Mouse (Mus musculus): ENCODE results near the gene Gm43518. TPM values are rescaled to one million over a fixed set of nuclear protein-coding genes. Genes with fewer than 3 reads are reported as not detected.

The Gm43518 gene
- polyA plus RNA-seq, 1 experiment from 2014 or later = 0.56 TPM

DNA sequence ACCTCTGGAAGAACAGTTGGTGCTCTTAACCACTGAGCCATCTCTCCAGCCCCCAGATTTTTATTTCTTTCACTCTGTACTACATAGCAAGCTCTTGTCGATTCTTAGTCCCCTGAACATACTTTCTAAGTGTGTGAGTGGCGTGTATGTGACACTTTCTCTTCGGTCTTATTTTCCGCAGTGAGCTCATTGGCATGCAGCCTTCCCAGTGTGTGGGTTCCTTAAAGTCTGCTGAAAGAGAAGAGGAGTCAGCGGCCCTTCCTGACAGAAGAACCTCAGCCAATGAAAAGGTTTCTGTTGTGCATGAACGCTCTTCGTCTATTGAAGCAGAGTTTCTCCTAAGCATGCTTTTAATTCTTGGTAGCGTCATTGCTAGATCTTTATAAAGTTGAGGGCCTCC is 30.0 kb downstream of the Gm43518 start:
- Histone ChIP-seq H3K36me3 (ENCODE audit: control insufficient read depth, insufficient read depth, low read length) (no peaks in the 10 kb centered on the region), H3K27ac (replicated peaks) (no peak overlapping the region), H3K4me2 (replicated peaks; ENCODE audit: low read depth) (no peak overlapping the region), H3K27me3 (ENCODE audit: control insufficient read depth, insufficient read depth, low read length) (no peaks in the 10 kb centered on the region), H3K4me1 (replicated peaks; ENCODE audit: control insufficient read depth, insufficient read depth) (no peaks in the 10 kb centered on the region), H3K4me3 (ENCODE audit: low read depth, low read length) (no peak overlapping the region), H3K9me3 (ENCODE audit: control insufficient read depth, low read length) (no peaks in the 10 kb centered on the region), H3K9ac (ENCODE audit: low read length) (no peak overlapping the region)
- no peak for ATAC-seq (ENCODE audit: low FRiP score, low TSS enrichment)
- TF ChIP-seq CTCF (IDR thresholded peaks at IDR 0.05; ENCODE audit: low read depth) (no peak), EP300 (optimal IDR thresholded peaks at IDR 0.05) (no peak)
- 92% methylated on average over 8 of the region's 8 CpGs for WGBS
- no peak for DNase-seq (ENCODE audit: low spot score)

DNA sequence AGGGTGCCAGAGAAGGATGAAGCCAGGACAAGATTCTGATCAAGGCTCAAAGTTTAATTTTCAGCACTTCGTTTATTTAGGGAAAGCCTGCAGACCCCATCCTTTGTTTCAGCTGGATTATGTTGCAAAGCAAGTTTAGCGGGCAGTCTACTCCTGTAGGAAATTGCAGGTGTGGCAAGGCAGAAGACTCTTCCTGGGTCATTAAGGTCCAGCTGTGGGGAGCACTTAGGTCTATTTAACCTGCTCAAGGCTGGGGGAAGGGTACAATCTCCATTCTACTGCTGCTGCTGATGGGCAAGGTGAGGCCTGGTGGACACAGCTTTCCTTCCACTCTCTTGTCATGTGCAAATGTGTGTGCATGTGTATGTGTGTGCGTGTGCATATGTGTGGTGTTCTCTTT is 31.8 kb downstream of the Gm43518 start:
- no peak overlapping the region for H3K9ac ChIP-seq (ENCODE audit: low read length)
- no peak overlapping the region for H3K4me2 ChIP-seq (replicated peaks; ENCODE audit: low read depth)
- ATAC-seq (ENCODE audit: low FRiP score, low TSS enrichment) (no peak), DNase-seq (ENCODE audit: low spot score) (no peak)
- no peaks in the 10 kb centered on the region for H3K27me3 ChIP-seq (ENCODE audit: control insufficient read depth, insufficient read depth, low read length)
- TF ChIP-seq EP300 (optimal IDR thresholded peaks at IDR 0.05) (no peak), CTCF (IDR thresholded peaks at IDR 0.05; ENCODE audit: low read depth) (no peak)
- 60% methylated on average over 3 of the region's 3 CpGs for WGBS
- H3K36me3 ChIP-seq (ENCODE audit: control insufficient read depth, insufficient read depth, low read length) = no peaks in the 10 kb centered on the region
- H3K4me1 ChIP-seq (replicated peaks; ENCODE audit: control insufficient read depth, insufficient read depth) = no peaks in the 10 kb centered on the region
- H3K4me3 ChIP-seq (ENCODE audit: low read depth, low read length) = no peak overlapping the region
- H3K9me3 ChIP-seq (ENCODE audit: control insufficient read depth, low read length) = no peaks in the 10 kb centered on the region
- no peak overlapping the region for H3K27ac ChIP-seq (replicated peaks)

DNA sequence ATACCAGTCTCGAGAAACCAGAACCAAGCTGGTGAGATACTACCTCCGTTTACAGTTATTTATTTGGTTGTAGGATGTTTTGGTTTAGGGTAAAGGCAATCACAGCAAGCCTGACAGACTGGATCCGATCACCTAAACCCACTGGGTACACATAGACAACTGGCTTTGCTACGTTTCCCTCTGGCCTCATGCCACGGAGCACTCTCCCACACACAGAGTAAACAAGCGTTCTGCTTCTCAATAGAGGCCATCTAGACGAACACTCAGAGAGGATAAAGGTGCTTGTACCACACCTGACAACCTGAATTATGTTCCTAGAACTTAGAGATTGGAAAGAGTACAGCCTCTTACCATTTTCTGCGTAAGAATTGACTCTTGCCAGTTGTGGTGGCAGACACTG is 32.9 kb downstream of the Gm43518 start:
- Histone ChIP-seq H3K9me3 (ENCODE audit: control insufficient read depth, low read length) (no peaks in the 10 kb centered on the region), H3K4me2 (replicated peaks; ENCODE audit: low read depth) (no peak overlapping the region), H3K36me3 (ENCODE audit: control insufficient read depth, insufficient read depth, low read length) (no peaks in the 10 kb centered on the region), H3K4me1 (replicated peaks; ENCODE audit: control insufficient read depth, insufficient read depth) (no peaks in the 10 kb centered on the region), H3K27me3 (ENCODE audit: control insufficient read depth, insufficient read depth, low read length) (no peaks in the 10 kb centered on the region), H3K4me3 (ENCODE audit: low read depth, low read length) (no peak overlapping the region), H3K27ac (replicated peaks) (no peak overlapping the region), H3K9ac (ENCODE audit: low read length) (no peak overlapping the region)
- DNase-seq (ENCODE audit: low spot score) (peak; percentile 67), ATAC-seq (ENCODE audit: low FRiP score, low TSS enrichment) (peak; percentile 33; the same call in 1 of the 2 replicates)
- TF ChIP-seq EP300 (optimal IDR thresholded peaks at IDR 0.05) (no peak), CTCF (IDR thresholded peaks at IDR 0.05; ENCODE audit: low read depth) (no peak)
- 46% methylated on average over 8 of the region's 8 CpGs for WGBS

DNA sequence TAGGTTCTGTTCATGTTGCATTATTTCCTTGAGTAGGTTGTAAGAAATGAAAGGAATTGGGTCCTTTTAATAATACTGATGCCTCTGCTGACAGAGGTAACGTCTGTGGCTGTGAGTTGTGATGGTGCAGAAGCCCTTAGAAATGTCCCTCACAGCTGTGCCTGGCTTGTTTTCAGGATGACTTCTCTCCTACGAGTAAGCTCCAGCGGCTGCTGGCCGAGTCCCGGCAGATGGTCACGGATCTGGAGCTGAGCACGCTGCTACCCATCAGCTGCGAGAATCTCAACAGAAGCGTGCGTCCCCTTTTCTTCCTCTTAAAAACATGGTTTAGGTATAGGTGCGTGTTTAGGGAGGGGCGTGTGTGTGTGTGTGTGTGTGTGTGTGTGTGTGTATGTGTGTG is 33.8 kb downstream of the Gm43518 start:
- WGBS = 74% methylated on average over 12 of the region's 12 CpGs
- Histone ChIP-seq H3K4me2 (replicated peaks; ENCODE audit: low read depth) (no peak overlapping the region), H3K4me3 (ENCODE audit: low read depth, low read length) (no peak overlapping the region), H3K9me3 (ENCODE audit: control insufficient read depth, low read length) (no peaks in the 10 kb centered on the region), H3K27ac (replicated peaks) (no peak overlapping the region), H3K9ac (ENCODE audit: low read length) (no peak overlapping the region), H3K36me3 (ENCODE audit: control insufficient read depth, insufficient read depth, low read length) (no peaks in the 10 kb centered on the region), H3K4me1 (replicated peaks; ENCODE audit: control insufficient read depth, insufficient read depth) (no peaks in the 10 kb centered on the region), H3K27me3 (ENCODE audit: control insufficient read depth, insufficient read depth, low read length) (no peaks in the 10 kb centered on the region)
- DNase-seq (ENCODE audit: low spot score) = no peak
- TF ChIP-seq EP300 (optimal IDR thresholded peaks at IDR 0.05) = no peak
- TF ChIP-seq CTCF (IDR thresholded peaks at IDR 0.05; ENCODE audit: low read depth) = no peak
- no peak for ATAC-seq (ENCODE audit: low FRiP score, low TSS enrichment)

DNA sequence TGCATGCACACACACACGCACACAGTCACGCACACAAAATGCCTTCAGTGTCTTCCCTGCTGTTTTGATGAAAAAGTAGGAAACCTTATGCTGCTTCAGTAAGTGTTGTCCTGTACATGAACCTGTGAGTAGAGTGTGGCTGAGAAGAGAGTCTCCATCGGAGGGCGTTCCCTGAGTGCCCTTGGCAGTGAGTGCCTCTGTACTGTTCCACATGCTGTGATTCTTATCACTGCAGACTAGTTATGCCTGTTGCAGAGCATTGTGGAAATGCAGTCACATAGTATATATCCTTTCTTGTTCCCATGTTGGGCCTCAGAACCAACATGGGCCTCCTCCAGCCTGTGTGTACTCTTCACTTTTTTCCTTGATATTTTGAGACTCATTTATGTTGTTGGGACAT is 37.0 kb downstream of the Gm43518 start:
- 88% methylated on average over 4 of the region's 4 CpGs for WGBS
- Histone ChIP-seq H3K27me3 (ENCODE audit: control insufficient read depth, insufficient read depth, low read length) (no peaks in the 10 kb centered on the region), H3K4me2 (replicated peaks; ENCODE audit: low read depth) (no peak overlapping the region), H3K9me3 (ENCODE audit: control insufficient read depth, low read length) (no peaks in the 10 kb centered on the region), H3K4me1 (replicated peaks; ENCODE audit: control insufficient read depth, insufficient read depth) (no peaks in the 10 kb centered on the region), H3K9ac (ENCODE audit: low read length) (no peak overlapping the region), H3K4me3 (ENCODE audit: low read depth, low read length) (no peak overlapping the region), H3K27ac (replicated peaks) (no peak overlapping the region; the same call in 1 of the 2 replicates), H3K36me3 (ENCODE audit: control insufficient read depth, insufficient read depth, low read length) (no peaks in the 10 kb centered on the region)
- peak; percentile 68 for ATAC-seq (ENCODE audit: low FRiP score, low TSS enrichment)
- no peak for DNase-seq (ENCODE audit: low spot score)
- TF ChIP-seq CTCF (IDR thresholded peaks at IDR 0.05; ENCODE audit: low read depth) (peak; percentile 24; the same call in 1 of the 2 replicates), EP300 (optimal IDR thresholded peaks at IDR 0.05) (no peak)

DNA sequence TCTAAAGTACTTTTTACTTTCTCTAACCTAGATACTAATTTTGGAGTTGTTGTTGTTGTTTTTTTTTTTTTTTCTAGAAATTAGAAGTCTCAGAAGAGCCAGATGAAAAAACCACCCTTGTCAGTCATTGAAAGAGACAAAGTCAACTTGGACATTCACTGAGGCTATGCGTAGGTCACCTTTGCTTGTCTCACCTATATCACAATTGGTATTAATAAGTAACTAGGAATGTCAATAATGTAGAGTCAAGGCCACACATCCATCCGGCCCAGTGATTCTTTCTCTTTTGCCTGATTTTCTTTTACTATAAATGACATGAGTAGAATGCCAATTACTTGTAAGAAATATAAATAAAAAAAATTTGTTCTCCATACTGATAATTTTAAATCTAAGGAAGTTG is 39.5 kb downstream of the Gm43518 start:
- Histone ChIP-seq H3K9ac (ENCODE audit: low read length) (no peak overlapping the region), H3K9me3 (ENCODE audit: control insufficient read depth, low read length) (no peaks in the 10 kb centered on the region), H3K4me2 (replicated peaks; ENCODE audit: low read depth) (no peak overlapping the region), H3K27me3 (ENCODE audit: control insufficient read depth, insufficient read depth, low read length) (no peaks in the 10 kb centered on the region), H3K4me1 (replicated peaks; ENCODE audit: control insufficient read depth, insufficient read depth) (no peaks in the 10 kb centered on the region), H3K27ac (replicated peaks) (no peak overlapping the region), H3K4me3 (ENCODE audit: low read depth, low read length) (no peak overlapping the region), H3K36me3 (ENCODE audit: control insufficient read depth, insufficient read depth, low read length) (no peaks in the 10 kb centered on the region)
- WGBS = 66% methylated on average over 2 of the region's 2 CpGs
- DNase-seq (ENCODE audit: low spot score) (no peak), ATAC-seq (ENCODE audit: low FRiP score, low TSS enrichment) (no peak)
- TF ChIP-seq EP300 (optimal IDR thresholded peaks at IDR 0.05) = no peak
- TF ChIP-seq CTCF (IDR thresholded peaks at IDR 0.05; ENCODE audit: low read depth) = no peak

Data from stomach, postnatal 0 days (tissue).